Mouse (Mus musculus) cerebellum, adult 11-12 months (tissue): ENCODE measurements around the gene Rnaseh2b.

ENCODE experiments used
- DNase-seq: peaks from one replicate; pipeline ENCODE4 v3.0.0; 2022

Rnaseh2b gene

GRCm38 (mm10) chr14:62322581-62323344, 30.4 kb downstream of the Rnaseh2b start:
- no peak for DNase-seq

DNA sequence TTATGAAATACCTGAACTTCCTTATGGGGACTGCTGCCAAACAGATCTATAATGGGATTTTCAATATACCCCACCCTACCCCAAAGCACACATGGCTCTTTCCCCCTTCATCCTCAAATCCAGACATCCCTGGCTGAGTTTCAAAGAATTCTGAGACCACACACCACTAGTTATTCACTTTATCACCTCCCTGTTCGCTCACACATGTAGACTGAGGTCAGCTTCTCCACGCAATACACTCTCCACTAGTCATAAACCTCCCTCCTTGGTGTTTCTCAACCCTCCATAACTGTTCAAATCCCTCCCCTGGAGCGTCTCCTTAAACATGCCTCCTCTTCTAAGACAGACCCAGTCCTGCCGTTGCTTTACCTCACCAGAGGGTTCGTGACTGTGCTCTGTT, 31.1 kb downstream of the Rnaseh2b start:
- DNase-seq: no peak

DNA sequence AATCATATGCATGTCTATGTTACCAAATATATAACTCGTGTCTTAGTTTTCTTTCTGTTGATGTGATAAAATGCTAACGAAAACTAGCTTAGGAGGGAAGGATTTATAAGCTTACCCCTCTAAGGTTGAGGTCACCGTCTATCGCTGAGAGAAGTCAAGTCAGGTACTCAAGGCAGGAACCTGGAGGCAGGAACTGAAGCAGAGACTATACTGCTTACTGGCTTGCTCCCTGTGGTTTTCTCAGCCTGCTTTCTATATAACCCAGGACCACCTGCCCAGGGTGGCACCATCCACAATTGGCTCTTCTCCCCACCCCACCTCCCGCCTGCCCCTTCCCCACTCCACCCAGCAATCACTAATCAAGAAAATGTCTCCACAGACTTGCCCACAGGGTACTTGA, 32.6 kb downstream of the Rnaseh2b start:
- DNase-seq: no peak

DNA sequence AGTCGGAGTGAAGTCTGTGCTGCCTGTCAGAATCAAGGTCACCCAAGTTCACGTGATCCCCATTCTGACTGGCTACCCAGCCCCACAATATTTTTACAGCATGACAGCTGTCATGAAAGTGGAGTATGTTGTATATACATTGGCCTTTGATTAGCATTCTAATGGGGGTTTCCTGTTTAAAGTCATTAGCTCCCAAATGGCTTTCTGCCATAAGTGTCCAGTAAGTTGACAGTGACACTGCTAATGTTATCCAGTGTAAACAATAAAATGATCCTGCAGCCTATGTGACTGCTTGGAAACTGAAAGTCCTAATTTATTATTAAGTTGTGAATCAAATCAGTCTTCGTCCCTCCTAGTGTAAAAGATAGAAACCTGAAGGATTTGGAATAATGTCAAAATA, 33.6 kb downstream of the Rnaseh2b start:
- DNase-seq: no peak

- DNase-seq: no peak
Measured at GRCm38 (mm10) chr14:62327171-62327570, 34.8 kb downstream of the Rnaseh2b start.

GRCm38 (mm10) chr14:62328606-62329005, 36.2 kb downstream of the Rnaseh2b start:
- no peak for DNase-seq

DNA sequence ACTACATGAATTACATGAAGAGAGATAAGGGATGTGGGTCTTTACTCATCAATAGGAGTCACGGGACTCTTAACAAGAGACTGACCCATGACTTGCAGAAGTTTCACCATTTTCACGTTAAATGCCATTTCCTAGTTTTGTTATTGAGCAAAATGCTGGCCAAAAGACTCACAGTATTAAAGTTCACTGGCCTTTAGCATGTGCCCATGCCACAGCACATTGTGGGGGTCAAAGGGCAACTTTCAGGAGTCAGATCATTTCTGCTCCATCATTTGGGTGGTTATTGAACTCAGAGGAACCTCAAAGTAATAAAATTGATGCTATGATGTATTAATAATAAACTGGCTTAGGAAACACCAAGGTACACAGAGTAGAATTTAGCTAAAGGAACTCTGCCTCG, 37.2 kb downstream of the Rnaseh2b start:
- DNase-seq: no peak

GRCm38 (mm10) chr14:62331457-62331856, 39.1 kb downstream of the Rnaseh2b start:
- no peak for DNase-seq

DNA sequence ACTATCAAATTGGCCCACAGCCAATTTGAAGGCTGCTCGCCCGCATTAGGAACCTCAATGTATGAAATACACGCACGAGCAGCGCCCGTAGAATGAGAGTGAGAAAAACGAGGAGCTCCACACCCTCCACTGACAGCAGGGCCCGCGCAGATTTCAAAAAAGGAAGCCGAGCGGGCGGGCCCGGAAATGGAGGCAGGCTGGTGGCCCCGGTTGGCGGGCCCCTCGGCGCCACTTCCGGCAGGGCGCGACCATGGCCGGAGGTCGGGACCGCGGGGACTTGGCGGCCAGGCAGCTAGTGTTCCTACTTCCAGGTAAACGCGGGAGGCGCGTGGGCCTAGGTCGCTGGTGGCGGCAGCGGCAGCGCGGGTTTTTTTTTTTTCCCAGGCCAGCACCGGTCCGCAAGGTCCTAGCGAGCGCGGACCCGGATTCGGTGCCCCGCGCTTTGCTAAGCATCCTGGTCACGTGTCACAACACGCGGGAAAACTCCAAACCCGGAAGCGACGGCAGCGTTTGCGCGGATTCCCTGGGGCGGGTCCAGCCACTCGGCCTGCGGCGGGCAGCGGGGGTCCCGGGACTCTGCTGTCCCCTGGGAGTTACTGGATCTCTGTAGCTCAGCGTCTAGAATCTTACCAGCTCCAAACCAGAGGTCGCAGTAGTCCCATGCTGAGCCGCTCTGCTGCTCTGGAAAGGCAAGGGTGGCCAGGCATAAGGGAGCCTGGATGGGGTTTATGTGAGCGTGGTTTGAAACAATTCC, 39.7 kb downstream of the Rnaseh2b start:
- peak; percentile 89 for DNase-seq

DNA sequence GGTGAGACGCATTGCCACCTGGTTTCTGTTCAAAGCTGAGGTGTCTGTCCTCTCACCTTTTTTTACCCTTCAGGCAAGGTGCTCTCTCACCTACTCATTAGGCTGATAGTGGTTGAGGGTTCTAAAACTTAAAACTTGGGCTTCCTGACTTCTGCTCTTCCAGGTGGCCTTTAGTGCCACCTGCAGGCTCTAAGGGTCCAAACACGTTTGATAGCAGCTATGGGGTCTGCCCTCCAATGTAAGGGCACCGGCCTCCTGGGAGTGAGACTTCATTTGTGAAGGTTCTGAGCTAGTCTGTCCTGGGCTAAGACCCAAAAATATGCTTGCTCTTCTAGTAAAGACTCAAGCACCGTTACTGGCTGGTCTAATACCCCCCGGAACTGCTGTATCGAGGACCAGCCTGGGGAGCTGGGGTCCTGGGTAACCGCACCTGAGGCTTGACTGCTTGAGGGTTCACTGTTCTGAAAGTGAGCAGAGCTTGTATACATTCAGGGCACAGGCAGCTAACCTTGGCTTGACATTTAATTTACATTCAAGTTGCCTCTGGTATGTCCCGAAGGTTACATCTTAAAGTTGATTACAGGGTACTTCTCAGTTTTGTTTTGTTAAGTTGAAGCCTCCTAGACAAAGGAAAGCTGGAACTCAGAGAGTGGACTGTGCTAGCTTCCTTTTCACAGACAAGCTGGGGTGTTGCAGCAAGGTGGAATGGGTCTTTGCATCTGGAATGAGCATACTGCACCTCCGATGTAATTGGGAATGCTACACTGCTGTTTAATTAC, 41.7 kb downstream of the Rnaseh2b start:
- no peak for DNase-seq

GRCm38 (mm10) chr14:62339196-62339595, 46.8 kb downstream of the Rnaseh2b start:
- no peak for DNase-seq

DNA sequence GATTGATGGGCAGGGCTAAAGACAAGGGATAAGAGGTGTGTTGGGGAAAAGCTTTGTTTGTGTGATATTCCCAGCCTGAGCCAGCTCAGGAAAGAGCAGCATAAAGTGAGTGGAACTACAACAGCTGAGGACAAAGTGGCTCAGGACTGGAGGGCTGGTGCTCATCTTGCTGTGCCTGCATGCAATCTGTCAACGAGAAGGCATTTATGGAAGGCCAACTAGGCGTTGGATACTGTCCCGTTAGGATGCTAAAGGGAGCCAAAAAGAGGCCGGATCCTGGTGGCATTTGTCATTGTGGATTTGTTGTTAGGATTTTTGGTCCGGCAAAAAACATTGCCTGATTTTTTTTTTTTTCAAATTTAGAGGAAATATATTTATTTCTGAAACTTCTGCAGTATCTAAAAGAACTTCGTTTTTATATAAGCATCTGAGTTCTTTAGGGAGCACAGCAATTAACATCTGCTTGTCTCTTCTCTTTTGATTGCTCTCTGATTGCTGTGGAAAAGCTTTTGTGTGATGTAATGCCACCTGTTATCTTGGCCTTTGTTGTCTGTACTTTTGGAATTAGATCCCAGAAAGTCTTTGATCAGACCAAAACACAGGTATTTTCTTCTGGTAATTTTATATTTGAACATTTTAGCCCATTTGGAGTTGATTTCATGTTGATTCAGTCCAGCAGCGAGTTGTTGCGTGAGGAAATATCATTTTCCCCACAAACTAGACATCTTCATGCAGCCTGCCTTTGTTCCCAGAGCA, 49.7 kb downstream of the Rnaseh2b start:
- peak; percentile 58 for DNase-seq

DNA sequence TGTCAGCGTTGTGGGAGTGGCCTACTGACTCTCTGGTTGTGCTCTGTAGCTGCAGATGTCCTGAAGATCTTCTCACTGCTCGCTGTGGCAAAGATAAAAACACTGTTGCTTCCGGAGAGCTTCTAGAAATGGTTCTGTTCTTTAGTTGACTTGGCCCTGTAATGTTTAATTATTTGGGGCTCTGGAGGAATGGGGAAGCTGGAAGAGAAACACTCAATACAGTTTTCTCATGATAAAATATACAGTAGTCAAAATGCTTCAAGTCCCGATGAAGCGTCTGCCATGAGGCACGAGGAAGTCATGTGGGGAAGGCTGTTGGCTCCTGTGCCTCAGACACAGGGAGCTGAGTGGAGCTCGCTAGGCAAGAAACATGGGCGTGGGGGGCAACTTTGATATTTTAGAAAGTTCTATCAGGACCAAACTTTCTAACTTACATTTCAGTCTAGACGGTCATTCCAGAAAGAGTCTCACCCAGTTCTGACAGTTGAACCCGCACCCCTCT, 50.3 kb downstream of the Rnaseh2b start:
- DNase-seq: no peak

DNA sequence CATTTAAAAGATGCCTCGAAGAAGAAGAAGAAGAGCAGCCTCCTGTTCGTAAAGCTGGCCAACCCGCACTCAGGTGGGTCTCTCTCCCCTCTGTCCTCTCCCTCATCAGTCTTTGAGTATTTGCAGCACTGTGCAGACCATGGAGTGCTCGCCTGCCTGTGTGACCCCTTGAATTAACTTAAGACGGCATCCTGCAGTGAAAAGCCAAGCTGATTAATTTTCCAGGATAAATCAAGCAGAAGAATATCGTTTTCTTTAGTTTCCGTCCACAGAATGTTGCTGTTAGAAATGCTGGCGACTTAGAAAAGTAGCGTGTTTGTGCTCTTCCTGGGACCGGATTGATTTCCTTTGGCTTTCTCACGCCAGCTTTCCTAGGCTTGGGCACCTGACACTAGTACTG, 54.2 kb downstream of the Rnaseh2b start:
- DNase-seq: no peak

GRCm38 (mm10) chr14:62347103-62347502, 54.7 kb downstream of the Rnaseh2b start:
- no peak for DNase-seq

- DNase-seq: no peak
Measured at GRCm38 (mm10) chr14:62349786-62350185, 57.4 kb downstream of the Rnaseh2b start.

DNA sequence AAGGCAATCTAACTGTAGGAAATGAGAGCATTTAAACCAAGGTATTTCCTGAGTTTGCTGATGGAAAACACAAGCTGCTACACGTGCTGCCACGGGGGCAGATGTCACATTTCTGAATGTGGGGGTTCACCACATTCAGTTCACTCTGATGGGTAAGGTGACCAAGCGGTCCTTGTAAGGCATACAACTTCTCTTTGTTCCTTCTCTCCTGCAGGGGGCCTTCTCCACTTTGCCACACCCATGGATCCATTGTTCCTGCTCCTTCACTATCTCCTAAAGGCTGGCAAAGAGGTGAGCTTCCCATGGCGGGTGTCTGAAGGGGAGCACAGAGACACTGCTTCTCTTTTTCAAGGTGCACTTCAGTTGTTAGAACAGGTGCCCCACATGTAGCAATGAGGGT, 57.8 kb downstream of the Rnaseh2b start:
- DNase-seq: no peak

GRCm38 (mm10) chr14:62350890-62351289, 58.5 kb downstream of the Rnaseh2b start:
- no peak for DNase-seq

DNA sequence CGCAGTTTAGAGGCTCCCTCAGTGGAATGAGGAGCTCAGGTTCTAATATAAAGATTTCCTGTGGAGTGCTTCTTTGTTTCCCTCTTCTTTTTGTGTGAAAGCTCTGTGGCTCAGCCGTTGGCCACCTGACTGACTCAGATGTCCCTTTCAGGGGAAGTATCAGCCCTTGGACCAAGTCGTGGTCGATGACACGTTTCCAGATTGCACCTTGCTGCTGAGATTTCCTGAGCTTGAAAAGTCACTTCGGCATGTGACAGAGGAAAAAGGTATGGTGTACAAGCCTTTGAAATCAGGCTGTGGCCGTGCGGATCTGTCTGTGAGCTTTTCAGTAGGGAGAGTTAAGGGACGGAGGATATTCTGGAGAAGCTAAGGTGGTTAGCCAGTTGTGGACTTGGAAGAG, 61.0 kb downstream of the Rnaseh2b start:
- DNase-seq: no peak

DNA sequence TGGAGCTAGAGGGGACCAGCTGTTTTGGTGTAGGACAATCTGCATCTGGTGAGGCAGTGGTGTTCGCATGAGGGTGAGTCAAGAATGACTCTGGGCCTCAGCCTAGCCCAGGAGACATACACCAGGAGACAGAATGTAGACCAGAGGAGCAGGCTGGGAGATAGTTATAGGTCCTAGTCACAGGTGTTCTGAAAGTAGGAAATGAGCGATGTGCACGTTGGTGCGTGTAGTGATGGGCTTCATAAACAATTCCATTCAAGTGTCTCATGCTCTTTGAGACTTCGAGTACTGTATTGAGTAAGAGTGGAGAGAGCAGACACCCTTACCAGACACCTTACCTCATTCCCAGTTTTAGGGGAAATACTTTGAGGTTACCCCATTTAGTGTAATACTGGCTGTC, 61.4 kb downstream of the Rnaseh2b start:
- DNase-seq: no peak

DNA sequence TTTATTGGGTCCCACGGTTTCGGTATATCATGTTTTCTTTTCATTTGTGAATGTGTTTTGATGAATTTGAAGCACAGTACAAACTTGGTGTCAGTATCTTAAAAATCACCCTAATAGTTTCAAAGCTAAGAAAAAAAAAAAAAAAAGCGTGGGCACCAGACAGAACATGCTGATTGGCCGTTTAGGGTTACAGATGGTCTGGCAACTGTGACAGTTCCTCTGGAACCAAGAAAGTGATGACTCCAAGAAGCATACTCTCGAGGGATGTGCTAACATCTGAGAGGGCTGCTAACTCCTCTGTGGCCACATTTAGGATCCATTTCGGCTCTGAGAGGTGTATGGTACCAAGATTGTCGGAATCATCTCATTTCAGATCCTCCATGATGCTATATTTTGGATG, 62.8 kb downstream of the Rnaseh2b start:
- DNase-seq: no peak

DNA sequence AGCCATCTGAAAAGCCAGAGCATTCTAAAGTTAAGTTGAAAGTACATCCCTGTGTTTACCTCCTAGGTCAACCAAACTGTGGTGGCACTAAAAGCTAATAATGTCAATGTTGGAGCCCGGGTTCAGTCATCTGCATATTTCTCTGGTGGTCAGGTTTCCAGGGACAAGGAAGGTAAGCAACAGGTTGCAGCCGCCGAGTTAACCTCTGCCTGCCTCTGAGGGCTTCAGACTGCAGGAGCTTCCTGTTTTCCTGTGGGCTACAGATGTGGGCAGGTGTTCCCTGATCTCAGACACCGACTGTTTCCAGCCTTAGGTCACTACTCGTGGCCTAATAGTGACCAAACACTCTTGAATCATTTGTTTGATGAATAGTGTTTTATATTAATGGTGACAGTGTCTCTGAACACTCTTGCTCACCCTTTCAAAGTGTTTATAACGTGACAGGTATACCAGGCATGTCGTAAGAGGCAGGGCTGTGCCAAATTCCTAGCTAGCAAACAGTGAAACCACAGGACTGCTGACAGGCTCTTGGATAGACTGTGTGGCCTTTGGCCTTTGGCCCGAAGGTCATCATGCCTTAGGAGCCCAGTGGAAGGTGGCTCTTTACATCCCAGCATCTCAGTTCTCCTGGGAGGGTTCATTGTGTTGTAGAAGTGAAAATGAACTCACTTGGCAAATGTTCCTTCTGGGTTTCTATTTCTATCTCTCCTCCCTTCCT, 69.0 kb downstream of the Rnaseh2b start:
- DNase-seq: no peak
